Mouse (Mus musculus) hindbrain, embryonic 14.5 days (tissue): Measurements from ENCODE around the gene Lrmp. TPM values are rescaled to one million over a fixed set of nuclear protein-coding genes. Genes with fewer than 3 reads are reported as not detected.

Source experiments
- ATAC-seq: fragments of 200-750 bp; cut with Nextera tagmentation; 2 replicates; pipeline ENCODE4 v1.8.0; 2017; ENCODE audit warnings: moderate number of reproducible peaks, mild to moderate bottlenecking, moderate TSS enrichment, moderate library complexity; ENCODE audit not compliant: low FRiP score
- DNase-seq: peaks from one replicate; pipeline ENCODE4 v3.0.0-alpha.2; 2015; ENCODE audit warnings: low spot score
- H3K27ac ChIP-seq: fragments of 300-500 bp; sonication (generic); 2 replicates; pipeline ENCODE4 v1.5.1; 2014; ENCODE audit warnings: mild to moderate bottlenecking, moderate library complexity
- H3K27me3 ChIP-seq: fragments of 300-500 bp; sonication (generic); 2 replicates; pipeline ENCODE4 v1.6.1; 2014; ENCODE audit warnings: mild to moderate bottlenecking, low read length, mixed read lengths; ENCODE audit not compliant: control insufficient read depth, insufficient read depth
- H3K36me3 ChIP-seq: fragments of 300-500 bp; sonication (generic); replicated peaks from 2 replicates; pipeline ENCODE4 v1.6.1; 2014; ENCODE audit not compliant: control insufficient read depth, insufficient read depth
- H3K4me1 ChIP-seq: fragments of 300-500 bp; sonication (generic); replicated peaks from 2 replicates; pipeline ENCODE4 v1.6.1; 2014; ENCODE audit warnings: antibody characterized with exemption, low read length, mixed read lengths; ENCODE audit not compliant: control insufficient read depth, insufficient read depth
- H3K4me2 ChIP-seq: fragments of 300-500 bp; sonication (generic); replicated peaks from 2 replicates; pipeline ENCODE4 v1.6.1; 2014; ENCODE audit warnings: mild to moderate bottlenecking, moderate library complexity
- H3K4me3 ChIP-seq: fragments of 300-500 bp; sonication (generic); replicated peaks from 2 replicates; pipeline ENCODE4 v1.5.1; 2014; ENCODE audit warnings: mild to moderate bottlenecking, low read length
- H3K9ac ChIP-seq: fragments of 300-500 bp; sonication (generic); 2 replicates; pipeline ENCODE4 v1.6.1; 2014
- H3K9me3 ChIP-seq: fragments of 300-500 bp; sonication (generic); 2 replicates; pipeline ENCODE4 v1.6.1; 2016; ENCODE audit warnings: low read length; ENCODE audit not compliant: control insufficient read depth
- WGBS: fragments of 180-500 bp; shearing (Covaris S2); extraction: QIAGEN DNeasy Blood & Tissue Kit; methylation state at CpG from one replicate; pipeline ENCODE4 v1.1.7; 2014; 5-methylcytosine and 5-hydroxymethylcytosine counted together
- polyA plus RNA-seq: library from polyadenylated mRNA; unstranded; fragments of >200 nt; fragmentation: Nextera tagmentation; extraction: Ambion mirVana; gene quantifications from 2 replicates; pipeline ENCODE4 v1.2.1, GENCODE M21; 2014

Gene Lrmp
- polyA plus RNA-seq, 1 experiment from 2014 or later, result 0.78 TPM

- DNase-seq, result no peak
- Histone ChIP-seq H3K9ac (no peak overlapping the region), H3K27me3 (no peaks in the 10 kb centered on the region), H3K9me3 (no peaks in the 10 kb centered on the region), H3K4me3 (no peak overlapping the region), H3K36me3 (no peaks in the 10 kb centered on the region), H3K27ac (no peak overlapping the region), H3K4me2 (no peak overlapping the region), H3K4me1 (no peaks in the 10 kb centered on the region)
- 77% methylated on average over 4 of the region's 4 CpGs for WGBS
- no peak for ATAC-seq
Observed at GRCm38 (mm10) chr6:145094431-145094830, 21.0 kb upstream of the Lrmp start.

- Histone ChIP-seq H3K9ac (no peak overlapping the region), H3K4me1 (no peaks in the 10 kb centered on the region), H3K9me3 (no peaks in the 10 kb centered on the region), H3K36me3 (no peaks in the 10 kb centered on the region), H3K4me2 (no peak overlapping the region), H3K4me3 (no peak overlapping the region), H3K27me3 (no peaks in the 10 kb centered on the region), H3K27ac (no peak overlapping the region)
- DNase-seq (no peak), ATAC-seq (no peak)
- 71% methylated on average over 9 of the region's 9 CpGs for WGBS
Observed at GRCm38 (mm10) chr6:145100923-145101322, 14.5 kb upstream of the Lrmp start.

GRCm38 (mm10) chr6:145104241-145104939, 11.1 kb upstream of the Lrmp start:
- Histone ChIP-seq H3K4me1 (no peaks in the 10 kb centered on the region), H3K27me3 (no peaks in the 10 kb centered on the region), H3K36me3 (no peaks in the 10 kb centered on the region), H3K4me2 (no peak overlapping the region), H3K9me3 (no peaks in the 10 kb centered on the region), H3K27ac (no peak overlapping the region), H3K9ac (no peak overlapping the region), H3K4me3 (no peak overlapping the region)
- no peak for DNase-seq
- ATAC-seq, result no peak
- 82% methylated on average over 10 of the region's 10 CpGs for WGBS

- Histone ChIP-seq H3K4me3 (no peak overlapping the region), H3K9ac (no peak overlapping the region), H3K36me3 (no peaks in the 10 kb centered on the region), H3K9me3 (no peaks in the 10 kb centered on the region), H3K4me2 (no peak overlapping the region), H3K27ac (no peak overlapping the region), H3K4me1 (no peaks in the 10 kb centered on the region), H3K27me3 (no peaks in the 10 kb centered on the region)
- WGBS, result 96% methylated on average over 10 of the region's 10 CpGs
- DNase-seq, result no peak
- no peak for ATAC-seq
Observed at GRCm38 (mm10) chr6:145105439-145105838, 10.0 kb upstream of the Lrmp start.

- no peaks in the 10 kb centered on the region for H3K9me3 ChIP-seq
- WGBS, result 88% methylated on average over 6 of the region's 6 CpGs
- no peak overlapping the region for H3K9ac ChIP-seq
- no peaks in the 10 kb centered on the region for H3K4me1 ChIP-seq
- H3K27ac ChIP-seq, result no peak overlapping the region
- no peaks in the 10 kb centered on the region for H3K36me3 ChIP-seq
- no peak overlapping the region for H3K4me2 ChIP-seq
- no peak overlapping the region for H3K4me3 ChIP-seq
- no peaks in the 10 kb centered on the region for H3K27me3 ChIP-seq
- ATAC-seq (no peak), DNase-seq (no peak)
Observed at GRCm38 (mm10) chr6:145106163-145106842, 9.2 kb upstream of the Lrmp start.

- no peak overlapping the region for H3K4me2 ChIP-seq
- H3K9ac ChIP-seq, result no peak overlapping the region
- H3K36me3 ChIP-seq, result no peaks in the 10 kb centered on the region
- H3K4me3 ChIP-seq, result no peak overlapping the region
- no peak overlapping the region for H3K27ac ChIP-seq
- 95% methylated on average over 4 of the region's 4 CpGs for WGBS
- DNase-seq, result no peak
- H3K27me3 ChIP-seq, result no peaks in the 10 kb centered on the region
- no peaks in the 10 kb centered on the region for H3K4me1 ChIP-seq
- no peak for ATAC-seq
- H3K9me3 ChIP-seq, result no peaks in the 10 kb centered on the region
Observed at GRCm38 (mm10) chr6:145110786-145111185, 4.7 kb upstream of the Lrmp start.

GRCm38 (mm10) chr6:145112865-145113264, 2.6 kb upstream of the Lrmp start:
- H3K4me1 ChIP-seq, result peaks cover 11% of the 10 kb centered on the region; the same call in 1 of the 2 replicates
- no peaks in the 10 kb centered on the region for H3K36me3 ChIP-seq
- H3K4me2 ChIP-seq, result no peak overlapping the region
- no peak overlapping the region for H3K4me3 ChIP-seq
- no peak overlapping the region for H3K9ac ChIP-seq
- ATAC-seq (no peak), DNase-seq (no peak)
- no peaks in the 10 kb centered on the region for H3K27me3 ChIP-seq
- no peaks in the 10 kb centered on the region for H3K9me3 ChIP-seq
- WGBS, result 69% methylated on average over 6 of the region's 6 CpGs
- H3K27ac ChIP-seq, result no peak overlapping the region

- H3K4me3 ChIP-seq, result no peak overlapping the region
- H3K27ac ChIP-seq, result no peak overlapping the region
- no peak for ATAC-seq
- no peaks in the 10 kb centered on the region for H3K36me3 ChIP-seq
- no peak overlapping the region for H3K4me2 ChIP-seq
- no peaks in the 10 kb centered on the region for H3K9me3 ChIP-seq
- no peak for DNase-seq
- 81% methylated on average over 2 of the region's 2 CpGs for whole genome bisulfite sequencing
- peaks cover 11% of the 10 kb centered on the region; the same call in 1 of the 2 replicates for H3K4me1 ChIP-seq
- H3K9ac ChIP-seq, result no peak overlapping the region
- no peaks in the 10 kb centered on the region for H3K27me3 ChIP-seq
Observed at GRCm38 (mm10) chr6:145114561-145114960, 892 bp upstream of the Lrmp start.

GRCm38 (mm10) chr6:145116098-145116672, 732 bp downstream of the Lrmp start:
- Histone ChIP-seq H3K9ac (peak overlapping the region; percentile 42; the same call in 1 of the 2 replicates), H3K27ac (no peak overlapping the region), H3K4me2 (peak overlapping the region; percentile 7; the same call in 1 of the 2 replicates), H3K36me3 (no peaks in the 10 kb centered on the region), H3K4me3 (no peak overlapping the region), H3K9me3 (no peaks in the 10 kb centered on the region), H3K27me3 (no peaks in the 10 kb centered on the region), H3K4me1 (peaks cover 11% of the 10 kb centered on the region; the same call in 1 of the 2 replicates)
- DNase-seq, result no peak
- 3% methylated on average over 4 of the region's 4 CpGs for WGBS
- ATAC-seq, result peak; percentile 43; the same call in 1 of the 2 replicates
